Mouse (Mus musculus) cerebellum, adult 2 months (tissue): ENCODE data around the gene Tmem63c. TPM values are rescaled to one million over a fixed set of nuclear protein-coding genes. Genes with fewer than 3 reads are reported as not detected.

Experiments
- DNase-seq, 2 experiments: peaks; one replicate each; pipeline ENCODE4 v3.0.0; 2021
- H3K27ac ChIP-seq: fragments of 200-500 bp; 2 replicates; pipeline ENCODE4 v1.5.1; 2012; ENCODE audit warnings: low read length, control low read depth, inconsistent platforms; ENCODE audit not compliant: insufficient read depth
- H3K27me3 ChIP-seq: fragments of 200-500 bp; 2 replicates; pipeline ENCODE4 v1.6.1; 2012; ENCODE audit warnings: inconsistent platforms, mild to moderate bottlenecking, low read length, moderate library complexity; ENCODE audit not compliant: control insufficient read depth, insufficient read depth
- H3K4me1 ChIP-seq: fragments of 200-500 bp; 2 replicates; pipeline ENCODE4 v1.6.1; 2011; ENCODE audit warnings: low read length; ENCODE audit not compliant: control insufficient read depth, insufficient read depth
- H3K4me3 ChIP-seq: fragments of 200-500 bp; replicated peaks from 2 replicates; pipeline ENCODE3; 2011; ENCODE audit warnings: mild to moderate bottlenecking, low read depth, low read length, control low read depth; ENCODE audit not compliant: insufficient read depth
- CTCF ChIP-seq: fragments of 200-500 bp; IDR thresholded peaks from 2 replicates; pipeline ENCODE4 v1.5.1; 2011; ENCODE audit warnings: low read depth, mild to moderate bottlenecking, control low read depth, low read length, moderate library complexity, borderline replicate concordance; ENCODE audit not compliant: insufficient read depth
- POLR2A ChIP-seq: fragments of 200-500 bp; IDR thresholded peaks from 2 replicates; pipeline ENCODE4 v1.6.1; 2011; ENCODE audit warnings: low read length, control low read depth, borderline replicate concordance; ENCODE audit not compliant: insufficient read depth
- WGBS: fragments of 180-500 bp; shearing (Covaris S2); methylation state at CpG from one replicate; pipeline ENCODE4 v1.1.7; 2018; 5-methylcytosine and 5-hydroxymethylcytosine counted together
- polyA plus RNA-seq: library from polyadenylated mRNA; depleted of rRNA; stranded (reverse); fragments of >200 nt; gene quantifications from 2 replicates; pipeline ENCODE4 v1.2.3, GENCODE M21; 2012

Gene Tmem63c
- polyA plus RNA-seq, 1 experiment: 55.9 TPM

GRCm38 (mm10) chr12:86994166-86994565, 27.0 kb upstream of the Tmem63c start:
- TF ChIP-seq POLR2A (no peak), CTCF (no peak)
- no peak for DNase-seq
- WGBS: 85% methylated on average over 4 of the region's 4 CpGs
- no peak overlapping the region for H3K27ac ChIP-seq
- H3K4me3 ChIP-seq: no peak overlapping the region
- no peaks in the 10 kb centered on the region for H3K27me3 ChIP-seq
- H3K4me1 ChIP-seq: peaks cover 18% of the 10 kb centered on the region

GRCm38 (mm10) chr12:86994776-86995175, 26.4 kb upstream of the Tmem63c start:
- H3K4me3 ChIP-seq: no peak overlapping the region
- no peak overlapping the region for H3K27ac ChIP-seq
- DNase-seq: no peak
- H3K27me3 ChIP-seq: no peaks in the 10 kb centered on the region
- no peak for TF ChIP-seq CTCF
- TF ChIP-seq POLR2A: no peak
- H3K4me1 ChIP-seq: peaks cover 22% of the 10 kb centered on the region
- WGBS: 29% methylated on average over 3 of the region's 3 CpGs

DNA sequence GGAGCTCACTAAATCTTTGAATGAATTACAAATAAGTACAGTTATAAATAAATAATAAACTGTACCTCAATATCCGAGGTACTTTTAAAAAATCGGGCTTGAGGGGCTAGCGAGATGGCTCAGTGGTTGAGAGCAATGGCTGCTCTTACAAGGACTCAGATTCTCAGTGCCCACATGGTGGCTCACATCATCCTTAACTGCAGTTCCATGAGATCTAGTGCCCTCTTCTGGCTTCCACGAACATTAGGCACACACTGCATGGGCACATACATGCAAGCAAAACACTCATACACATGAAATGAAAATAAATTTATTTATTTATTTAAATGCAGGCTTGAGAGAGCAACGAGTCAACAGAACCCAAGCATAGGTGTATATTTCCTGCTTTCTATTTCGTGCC, 25.2 kb upstream of the Tmem63c start:
- TF ChIP-seq CTCF: no peak
- TF ChIP-seq POLR2A: no peak
- Histone ChIP-seq H3K27me3 (no peaks in the 10 kb centered on the region), H3K4me3 (no peak overlapping the region), H3K27ac (no peak overlapping the region), H3K4me1 (peaks cover 26% of the 10 kb centered on the region)
- DNase-seq: no peak
- 85% methylated on average over 6 of the region's 6 CpGs for WGBS

GRCm38 (mm10) chr12:86998699-86999098, 22.4 kb upstream of the Tmem63c start:
- H3K4me1 ChIP-seq: peaks cover 25% of the 10 kb centered on the region
- H3K27ac ChIP-seq: no peak overlapping the region
- H3K4me3 ChIP-seq: no peak overlapping the region
- WGBS: 94% methylated on average over 4 of the region's 4 CpGs
- no peaks in the 10 kb centered on the region for H3K27me3 ChIP-seq
- TF ChIP-seq CTCF: peak; percentile 37; the same call in 1 of the 2 replicates
- TF ChIP-seq POLR2A: no peak
- no peak for DNase-seq

DNA sequence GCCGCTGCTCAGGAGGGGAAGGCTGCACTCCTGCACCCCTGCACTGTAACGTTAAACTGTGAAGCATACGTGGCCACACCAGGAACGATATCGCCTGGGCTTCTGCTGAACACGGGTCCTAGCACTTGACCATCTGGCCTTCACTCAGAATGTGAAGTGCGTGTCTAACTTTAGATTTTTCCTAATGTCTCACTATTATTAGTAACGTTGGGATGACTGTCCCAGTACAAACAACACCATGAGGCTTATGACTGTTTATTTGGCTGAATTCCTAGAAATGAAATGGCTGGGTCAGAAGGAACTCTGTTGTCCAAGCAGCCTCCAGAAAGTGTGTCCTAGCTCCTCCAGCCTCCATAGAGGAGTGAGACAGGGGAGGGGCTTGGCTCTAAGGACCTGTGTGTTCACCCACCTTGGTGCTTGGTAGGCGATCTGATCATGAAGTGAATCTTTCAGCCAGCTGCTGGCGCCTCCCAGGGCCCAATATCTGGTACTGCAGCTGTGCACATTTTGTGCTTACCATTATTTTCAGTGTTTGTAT, 21.8 kb upstream of the Tmem63c start:
- H3K27me3 ChIP-seq: no peaks in the 10 kb centered on the region
- peaks cover 24% of the 10 kb centered on the region for H3K4me1 ChIP-seq
- peak; percentile 49 to 74 for DNase-seq
- H3K27ac ChIP-seq: no peak overlapping the region
- WGBS: 26% methylated on average over 10 of the region's 10 CpGs
- TF ChIP-seq CTCF: peak; percentile 50; the same call in 1 of the 2 replicates
- no peak for TF ChIP-seq POLR2A
- no peak overlapping the region for H3K4me3 ChIP-seq

DNA sequence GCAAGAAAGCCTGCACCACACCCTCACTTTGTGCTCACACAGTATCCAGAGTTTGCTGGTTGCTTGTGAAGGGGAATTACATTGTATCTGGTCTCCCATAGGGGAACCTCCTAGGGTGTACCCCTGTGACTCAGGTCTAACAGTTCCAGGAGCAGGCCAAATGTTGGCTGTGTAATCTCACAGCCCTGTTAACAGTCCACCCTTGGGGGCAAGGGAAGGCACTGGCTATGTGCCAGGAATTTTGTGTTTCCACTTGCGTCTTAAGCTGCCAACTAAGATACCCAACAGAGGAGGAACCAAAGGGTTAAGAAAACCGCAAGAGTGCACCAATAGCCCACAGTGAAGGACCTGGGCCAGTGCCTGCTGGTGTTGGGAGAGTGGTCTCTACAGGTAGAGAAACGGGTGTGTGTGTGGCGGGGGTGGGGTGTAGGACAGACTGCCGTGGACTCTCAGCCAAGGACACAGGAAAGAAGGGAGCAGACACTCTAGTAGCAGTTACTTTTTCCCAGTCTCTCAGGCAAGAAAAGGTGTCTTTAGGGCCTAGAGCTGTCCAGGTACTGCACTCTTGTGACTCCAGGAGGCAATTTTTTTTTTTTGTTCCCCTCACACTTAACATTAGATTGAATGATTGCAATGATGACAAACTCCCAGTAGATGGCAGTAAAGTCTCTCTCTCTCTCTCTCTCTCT, 20.8 kb upstream of the Tmem63c start:
- 0 out of 2 replicates have a peak, but pooled peaks have one; percentile 21 for TF ChIP-seq CTCF
- no peak for TF ChIP-seq POLR2A
- peak; percentile 38 to 54 for DNase-seq
- no peak overlapping the region for H3K27ac ChIP-seq
- no peak overlapping the region for H3K4me3 ChIP-seq
- no peaks in the 10 kb centered on the region for H3K27me3 ChIP-seq
- 18% methylated on average over 5 of the region's 5 CpGs for whole genome bisulfite sequencing
- peaks cover 18% of the 10 kb centered on the region for H3K4me1 ChIP-seq

DNA sequence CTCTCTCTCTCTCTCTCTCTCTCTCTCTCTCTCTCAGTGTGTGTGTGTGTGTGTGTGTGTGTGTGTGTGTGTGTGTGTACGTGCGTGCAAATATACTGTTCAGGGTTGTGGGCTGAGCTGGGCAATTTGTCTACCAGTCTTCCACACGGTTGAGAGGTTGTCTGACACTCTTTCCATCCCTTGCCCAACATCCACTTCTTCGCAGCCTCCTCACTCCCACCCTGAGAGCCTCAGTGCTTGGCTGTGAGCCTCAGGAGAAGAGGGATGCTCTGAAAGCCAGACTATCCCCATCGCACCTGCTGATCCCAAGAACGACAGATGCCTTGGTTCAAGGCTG, 20.3 kb upstream of the Tmem63c start:
- Histone ChIP-seq H3K4me1 (peaks cover 18% of the 10 kb centered on the region), H3K27me3 (no peaks in the 10 kb centered on the region), H3K27ac (no peak overlapping the region), H3K4me3 (no peak overlapping the region)
- peak in 1 of 2 experiments; percentile 49 for DNase-seq
- TF ChIP-seq POLR2A (no peak), CTCF (no peak; the same call in 1 of the 2 replicates)
- 16% methylated on average over 6 of the region's 6 CpGs for WGBS

DNA sequence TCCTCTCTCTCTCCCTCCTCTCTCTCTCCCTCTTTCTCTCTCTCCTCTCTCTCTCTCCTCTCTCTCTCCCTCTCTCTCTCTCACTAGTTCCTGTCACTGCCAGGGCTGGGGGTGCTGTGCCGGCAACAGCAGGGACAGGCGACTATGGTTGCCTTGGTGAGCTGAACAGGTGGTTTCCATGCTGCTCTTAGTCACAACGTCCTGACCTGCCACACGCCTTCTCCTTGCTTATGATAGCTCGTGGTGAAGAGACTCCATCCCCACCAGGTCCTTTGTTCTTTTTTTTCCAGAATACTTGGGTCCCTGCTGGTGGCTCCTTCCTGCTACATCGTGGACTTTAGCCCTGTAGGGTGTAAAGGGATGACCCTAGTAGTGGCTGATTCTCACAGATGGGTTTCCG, 18.9 kb upstream of the Tmem63c start:
- WGBS: 62% methylated on average over 7 of the region's 7 CpGs
- DNase-seq: no peak
- TF ChIP-seq POLR2A: no peak
- TF ChIP-seq CTCF: no peak

More for the DNA sequence above, 18.9 kb upstream of the Tmem63c start:
- H3K4me3 ChIP-seq: no peak overlapping the region
- H3K27ac ChIP-seq: no peak overlapping the region
- H3K4me1 ChIP-seq: peaks cover 18% of the 10 kb centered on the region
- no peaks in the 10 kb centered on the region for H3K27me3 ChIP-seq
